Mouse (Mus musculus) olfactory bulb, adult 2 months (tissue): ENCODE results near the gene Zfhx3.

Experiments used
- CTCF ChIP-seq: fragments of 200-500 bp; IDR thresholded peaks from 2 replicates; pipeline ENCODE4 v1.5.1; 2012; ENCODE audit warnings: low read depth, mild to moderate bottlenecking, low read length, moderate library complexity; ENCODE audit not compliant: insufficient read depth
- POLR2A ChIP-seq: fragments of 200-500 bp; IDR thresholded peaks from 2 replicates; pipeline ENCODE4 v1.6.1; 2012; ENCODE audit warnings: mild to moderate bottlenecking, low read depth, low read length, moderate library complexity; ENCODE audit not compliant: insufficient read depth

DNA sequence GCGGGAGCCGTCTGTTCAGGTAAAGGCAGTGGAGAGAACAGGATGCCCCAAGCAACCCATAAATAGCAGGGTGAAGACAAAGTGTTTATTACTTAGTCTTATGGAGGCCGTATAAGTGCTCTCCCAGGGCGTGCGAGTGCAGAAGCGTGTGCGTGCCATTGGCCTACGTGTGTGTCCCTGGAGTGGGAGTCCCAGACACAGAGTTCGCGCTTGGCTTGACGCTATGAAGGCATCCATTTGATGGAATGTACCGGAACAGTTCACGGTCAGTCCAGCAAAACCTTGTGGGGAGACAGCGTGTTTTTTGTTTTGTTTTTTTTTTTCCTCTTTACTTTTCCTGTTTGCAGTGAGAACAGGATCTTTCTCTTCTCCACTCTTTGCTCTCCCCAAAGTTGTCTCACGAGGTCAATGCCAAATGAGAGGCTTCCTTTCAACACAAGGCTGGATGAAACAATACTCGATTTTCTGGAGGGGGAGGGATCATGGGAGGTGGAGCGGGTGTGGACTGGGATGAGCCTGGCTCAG is 732.6 kb downstream of the Zfhx3 start:
- TF ChIP-seq CTCF (no peak), POLR2A (no peak)
